Mouse (Mus musculus) heart, adult 8-10 months (tissue): Measurements from ENCODE around the gene Reep3. TPM values are rescaled to one million over a fixed set of nuclear protein-coding genes. Genes with fewer than 3 reads are reported as not detected.

Source experiments
- DNase-seq: peaks from one replicate; pipeline ENCODE4 v3.0.0; 2022; ENCODE audit warnings: low spot score
- total RNA-seq, 4 experiments: library from RNA; stranded (reverse); gene quantifications; 2 replicates each; pipeline ENCODE4 v1.2.4; 2022

Gene Reep3
- total RNA-seq, 4 experiments from 2014 or later = 16.3 to 19.9 (median 17.9) TPM

- DNase-seq = no peak
These were observed 14.5 kb upstream of the Reep3 start for GRCm38 (mm10) chr10:67111044-67111798.

GRCm38 (mm10) chr10:67109635-67110034 is 12.9 kb upstream of the Reep3 start:
- DNase-seq = no peak

DNA sequence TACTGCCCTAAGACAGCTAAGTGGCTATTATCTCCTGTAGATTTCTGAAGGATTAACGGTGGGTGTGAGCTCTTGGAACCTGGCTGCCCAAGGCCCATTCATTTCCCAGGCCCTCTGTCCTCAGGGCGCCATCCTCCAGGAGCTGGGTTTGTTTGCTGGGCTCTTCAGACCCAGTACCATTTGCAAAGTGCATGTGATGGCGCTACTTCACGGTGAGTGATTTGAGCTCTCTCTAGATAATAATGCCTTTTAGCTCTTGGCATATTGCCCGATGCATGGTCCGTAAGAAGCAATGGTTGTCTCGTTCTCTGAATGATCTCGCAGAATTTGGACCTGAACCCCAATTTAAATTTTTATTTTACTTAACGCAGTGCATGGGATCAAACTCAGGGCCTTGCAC is 11.4 kb upstream of the Reep3 start:
- no peak for DNase-seq

- DNase-seq = no peak
These were observed 10.4 kb upstream of the Reep3 start for GRCm38 (mm10) chr10:67107017-67107761.

- no peak for DNase-seq
These were observed 9.7 kb upstream of the Reep3 start for GRCm38 (mm10) chr10:67106400-67106799.

GRCm38 (mm10) chr10:67105331-67106217 is 8.8 kb upstream of the Reep3 start:
- no peak for DNase-seq

DNA sequence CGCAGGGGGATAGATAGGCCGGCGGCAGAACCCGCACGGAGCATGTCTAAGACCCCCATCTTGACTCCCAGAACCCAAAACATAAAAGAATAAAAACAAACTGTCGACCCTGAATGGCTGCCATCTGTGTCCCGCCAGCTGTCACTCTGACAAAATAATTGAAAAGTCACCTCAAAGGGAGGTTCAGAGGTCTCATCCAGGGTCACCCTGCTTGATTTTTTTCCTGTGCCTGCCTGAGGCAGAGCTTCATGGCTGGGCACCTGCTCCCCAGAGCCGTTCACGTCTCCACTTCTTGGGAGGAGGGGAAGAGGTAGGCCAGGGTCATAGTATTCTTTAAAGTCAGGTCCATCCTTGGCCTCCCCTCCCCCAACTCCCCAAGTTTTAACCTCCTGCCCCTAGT is 7.8 kb upstream of the Reep3 start:
- no peak for DNase-seq

DNA sequence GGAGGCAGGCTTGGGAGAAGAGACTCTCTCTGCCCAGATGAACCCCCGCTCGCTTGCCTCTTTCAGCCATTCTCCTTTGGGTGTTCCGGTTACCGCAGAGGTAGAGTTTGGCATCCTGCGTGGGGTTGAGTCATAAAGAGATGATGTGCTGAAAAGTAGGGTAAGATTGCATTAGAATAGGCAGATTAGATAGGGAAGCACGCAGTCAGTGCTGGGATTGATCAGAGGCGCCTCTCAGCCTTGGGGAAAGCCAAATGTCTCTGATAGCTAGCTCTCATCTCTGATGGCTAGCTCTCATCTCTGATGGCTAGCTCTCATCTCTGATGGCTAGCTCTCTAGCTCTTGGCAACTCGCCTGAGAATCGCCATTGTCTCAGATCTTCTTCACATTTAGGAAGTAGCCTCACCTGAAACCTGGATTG is 4.1 kb upstream of the Reep3 start:
- no peak for DNase-seq

GRCm38 (mm10) chr10:67100011-67100661 is 3.4 kb upstream of the Reep3 start:
- DNase-seq = no peak

- no peak for DNase-seq
These were observed 2.6 kb upstream of the Reep3 start for GRCm38 (mm10) chr10:67099183-67099929.

GRCm38 (mm10) chr10:67098408-67099050 is 1.8 kb upstream of the Reep3 start:
- DNase-seq = no peak

GRCm38 (mm10) chr10:67097437-67098150 is 849 bp upstream of the Reep3 start:
- DNase-seq = peak; percentile 52

DNA sequence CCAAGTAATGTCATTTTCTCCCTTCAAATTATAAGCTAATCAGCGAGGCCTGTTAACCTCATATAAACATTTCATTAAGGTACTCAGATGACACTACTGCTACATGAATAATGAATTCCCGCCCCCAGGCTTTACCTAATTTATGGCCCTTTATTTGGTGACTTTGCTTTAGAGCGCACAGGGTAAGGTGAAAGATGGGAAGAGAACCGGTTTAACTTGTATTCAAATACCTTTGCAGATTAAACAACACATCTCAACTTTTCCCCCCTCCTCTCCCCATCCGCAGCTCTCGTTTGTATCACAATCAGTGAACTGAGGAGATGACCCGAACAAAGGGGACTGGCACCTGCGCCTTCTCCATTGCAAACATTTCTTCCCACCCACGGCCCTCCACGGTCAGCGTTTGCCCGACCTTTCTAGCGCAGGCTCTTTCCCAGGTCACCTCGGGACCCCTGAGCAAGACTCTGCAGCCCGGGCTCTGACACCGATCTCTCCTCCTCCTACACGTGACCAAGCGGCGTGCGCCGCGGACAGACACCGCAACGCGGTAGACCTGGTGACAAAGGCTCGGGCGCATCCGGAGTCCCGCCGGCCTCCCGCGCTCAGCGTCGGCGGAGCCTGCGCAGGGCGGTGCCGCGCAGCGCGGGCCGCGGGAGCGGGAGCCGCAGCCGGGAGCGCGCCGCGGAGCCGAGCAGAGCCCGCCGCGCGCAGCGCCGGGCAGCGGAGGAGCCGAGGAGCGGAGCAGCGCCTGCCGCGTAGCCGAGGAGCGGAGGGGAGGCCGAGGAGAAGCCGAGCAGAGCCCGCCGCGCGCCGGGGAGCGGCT is 736 bp downstream of the Reep3 start, which contains the start of gene Jmjd1c:
Jmjd1c (plus strand) TSS at position 328 of the 823 bp plus-strand sequence.
- peak; percentile 66 for DNase-seq

- no peak for DNase-seq
These were observed 1.8 kb downstream of the Reep3 start for GRCm38 (mm10) chr10:67094922-67095321.

- DNase-seq = no peak
These were observed 6.1 kb downstream of the Reep3 start for GRCm38 (mm10) chr10:67090611-67091010.

GRCm38 (mm10) chr10:67087447-67088226 is 9.1 kb downstream of the Reep3 start:
- DNase-seq = no peak

DNA sequence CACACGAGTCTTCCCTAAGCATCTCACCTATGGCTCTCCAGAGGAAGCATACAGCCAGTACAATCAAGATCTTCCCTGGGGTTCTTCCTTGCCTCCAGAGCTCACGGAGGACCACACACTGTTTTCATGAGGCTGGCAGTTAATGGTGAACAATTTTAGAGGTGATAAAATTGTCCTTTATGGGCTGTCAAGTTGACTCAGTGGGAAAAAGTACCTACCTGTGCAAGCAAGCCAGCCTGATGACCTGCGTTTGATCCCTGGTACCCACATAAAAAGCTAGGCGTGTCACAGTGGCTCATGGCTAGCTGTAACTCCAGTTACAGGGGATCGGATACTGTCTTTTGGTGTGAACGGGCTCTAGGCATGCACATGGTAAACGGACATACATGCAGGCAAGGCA is 10.8 kb downstream of the Reep3 start:
- no peak for DNase-seq

DNA sequence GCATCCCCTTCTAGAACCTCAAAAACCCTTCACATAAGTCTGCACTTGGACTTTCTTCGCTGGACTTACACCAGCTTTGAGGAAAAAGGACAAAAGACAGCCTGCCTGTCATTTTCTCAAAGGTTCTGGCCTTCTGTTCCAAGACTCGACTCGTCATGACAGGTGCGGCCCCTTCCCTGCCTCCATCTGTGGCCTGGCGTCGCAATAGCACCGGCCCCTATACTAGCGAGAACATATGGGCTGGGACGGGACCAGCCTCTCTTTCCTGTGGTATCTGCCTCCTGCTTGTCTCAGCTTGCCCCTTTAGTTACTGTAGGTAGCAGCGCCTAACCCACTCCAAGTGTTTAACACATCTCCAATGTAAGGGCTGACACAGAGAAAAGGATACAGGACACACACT is 11.6 kb downstream of the Reep3 start:
- DNase-seq = no peak
